Comparison of ENCODE assay signal across 7 mouse cellular contexts in the genomic region with DNA sequence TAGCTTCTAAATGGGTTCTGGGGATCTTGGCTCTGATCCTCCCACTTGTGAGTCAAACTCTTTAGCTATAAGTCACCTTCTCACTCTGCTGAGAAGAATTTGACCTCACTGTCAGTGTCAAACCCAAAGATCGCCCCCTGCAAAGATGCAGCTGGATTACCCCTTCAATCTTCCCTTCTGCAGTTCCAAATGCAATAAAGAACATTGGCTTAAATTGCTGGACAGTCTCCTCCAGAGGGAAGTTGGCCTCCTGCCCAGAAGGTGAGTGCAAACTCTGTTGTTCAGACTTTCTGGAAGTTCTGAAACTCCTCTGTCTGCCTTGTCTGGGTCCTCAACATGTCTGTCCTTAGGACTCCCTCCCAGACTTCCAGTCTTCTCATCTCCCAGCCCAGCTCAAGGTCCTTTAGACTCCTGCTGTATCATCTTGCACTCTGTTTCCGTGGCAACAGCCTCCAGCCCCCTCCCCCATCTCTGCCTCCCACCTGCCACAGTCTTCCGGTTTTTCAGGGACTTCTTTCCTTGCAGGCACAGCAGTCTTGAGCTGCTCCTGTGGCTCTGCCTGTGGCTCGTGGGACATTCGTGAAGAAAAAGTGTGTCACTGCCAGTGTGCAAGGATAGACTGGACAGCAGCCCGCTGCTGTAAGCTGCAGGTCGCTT. TPM values are rescaled to one million over a fixed set of nuclear protein-coding genes. Genes with fewer than 3 reads are reported as not detected.
DNase-seq lines count a peak whose midpoint lies in the region; ATAC-seq and TF ChIP-seq lines count a peak whose summit lies in the region.

No protein-coding gene starts in this region.

- 18% methylated on average over 7 of the region's 7 CpGs for WGBS in midbrain, postnatal 0 days

- no peak overlapping the region for H3K9ac ChIP-seq in midbrain, postnatal 0 days (replicated peaks; ENCODE audit: low read length, poor library complexity, severe bottlenecking)

- H3K4me2 ChIP-seq in midbrain, postnatal 0 days (ENCODE audit: low read depth, low read length, poor library complexity, severe bottlenecking) = no peak overlapping the region

- DNase-seq in NIH3T3 (ENCODE audit: low read depth) = peak; percentile 87
- peak; percentile 49 for DNase-seq in brain, adult 2 months (ENCODE audit: low read depth, low spot score)
- DNase-seq in midbrain, postnatal 0 days (ENCODE audit: low spot score) = peak; percentile 33
- DNase-seq in layer of hippocampus, adult 9-10 months (ENCODE audit: low spot score) = no peak
- DNase-seq in spleen, postnatal 4 days (ENCODE audit: low spot score in 2 of 2) = no peak
- no peak for DNase-seq in thymus, postnatal 14 days

- no peak overlapping the region for H3K4me3 ChIP-seq in midbrain, postnatal 0 days (ENCODE audit: low read depth, low read length)

- no peaks in the 10 kb centered on the region for H3K4me1 ChIP-seq in midbrain, postnatal 0 days (ENCODE audit: insufficient read depth, low read length)

- TF ChIP-seq CTCF in midbrain, postnatal 0 days (IDR thresholded peaks at IDR 0.05) = no peak

- H3K27me3 ChIP-seq in midbrain, postnatal 0 days (ENCODE audit: insufficient read depth, low read length) = no peaks in the 10 kb centered on the region

- no peak overlapping the region for H3K27ac ChIP-seq in midbrain, postnatal 0 days (ENCODE audit: low read depth, low read length)

- peak; percentile 20 to 23; a peak in 3 of 4 replicates for ATAC-seq in hematopoietic stem cell, adult 5-6 weeks (replicated peaks in 1 of 2; ENCODE audit: insufficient read depth in 1 of 2, low FRiP score in 2 of 2, low TSS enrichment in 1 of 2, low read depth in 1 of 2, poor library complexity in 2 of 2, severe bottlenecking in 2 of 2)
- peak; percentile 79 for ATAC-seq in midbrain, postnatal 0 days (ENCODE audit: low FRiP score)

- H3K36me3 ChIP-seq in midbrain, postnatal 0 days (ENCODE audit: insufficient read depth, low read length) = no peaks in the 10 kb centered on the region

- no peaks in the 10 kb centered on the region for H3K9me3 ChIP-seq in midbrain, postnatal 0 days (ENCODE audit: low read length)

RNA-seq across cellular contexts. Expression of a gene that starts 1.3 kb away (rescaled TPM):
- total RNA-seq in hematopoietic stem cell, adult 5-6 weeks (2017) = not detected in 2 replicates
- not detected in 2 replicates for total RNA-seq in midbrain, postnatal 0 days (2014; rRNA removed)
- 0.42 and 0.62 TPM in 2 replicates for polyA plus RNA-seq in midbrain, postnatal 0 days (2015; fragmentation: Nextera tagmentation; extraction: Ambion mirVana)

RNA-seq across cellular contexts. Expression of a gene that starts 8.7 kb away (rescaled TPM):
- 12.9 and 27.0 TPM in 2 replicates for total RNA-seq in hematopoietic stem cell, adult 5-6 weeks (2017)
- not detected in 2 replicates for total RNA-seq in midbrain, postnatal 0 days (2014; rRNA removed)
- 0.23 and 0.26 TPM in 2 replicates for polyA plus RNA-seq in midbrain, postnatal 0 days (2015; fragmentation: Nextera tagmentation; extraction: Ambion mirVana)

RNA-seq across cellular contexts. Expression of a gene that starts 15.3 kb away (rescaled TPM):
- total RNA-seq in hematopoietic stem cell, adult 5-6 weeks (2017) = 5.3 TPM in 1 of 2 replicates, not detected in the other
- 14.7 and 33.3 TPM in 2 replicates for total RNA-seq in midbrain, postnatal 0 days (2014; rRNA removed)
- 20.1 and 20.3 TPM in 2 replicates for polyA plus RNA-seq in midbrain, postnatal 0 days (2015; fragmentation: Nextera tagmentation; extraction: Ambion mirVana)

RNA-seq across cellular contexts. Expression of a gene that starts 19.2 kb away (rescaled TPM):
- 48.3 and 61.2 TPM in 2 replicates for total RNA-seq in hematopoietic stem cell, adult 5-6 weeks (2017)
- 59.7 and 65.3 TPM in 2 replicates for total RNA-seq in midbrain, postnatal 0 days (2014; rRNA removed)
- polyA plus RNA-seq in midbrain, postnatal 0 days (2015; fragmentation: Nextera tagmentation; extraction: Ambion mirVana) = 67.0 and 68.3 TPM in 2 replicates

RNA-seq across cellular contexts. Expression of a gene that starts 26.1 kb away (rescaled TPM):
- total RNA-seq in hematopoietic stem cell, adult 5-6 weeks (2017) = 121 and 152 TPM in 2 replicates
- 23.1 and 35.3 TPM in 2 replicates for total RNA-seq in midbrain, postnatal 0 days (2014; rRNA removed)
- polyA plus RNA-seq in midbrain, postnatal 0 days (2015; fragmentation: Nextera tagmentation; extraction: Ambion mirVana) = 36.1 and 44.2 TPM in 2 replicates

Comparison
In these comparisons a context has a peak if more than half of its experiments do, and no peak if none do; other contexts are left out.
1. DNase-seq: peak in NIH3T3 (single experiment), brain, adult 2 months (single experiment) and midbrain, postnatal 0 days (single experiment); none in layer of hippocampus, adult 9-10 months (single experiment), spleen, postnatal 4 days (0 of 2) and thymus, postnatal 14 days (single experiment).
2. RNA of a gene that starts 8.7 kb away (total RNA-seq): 12.9 to 27.0 TPM in hematopoietic stem cell, adult 5-6 weeks; not detected in midbrain, postnatal 0 days; every median in the first group is over 10 times any median in the second.